Mouse (Mus musculus): Measurements from ENCODE around the gene Olfr718-ps1.

The Olfr718-ps1 gene

GRCm38 (mm10) chr5:143126908-143127307, 20.5 kb downstream of the Olfr718-ps1 start:
- no peak for DNase-seq

GRCm38 (mm10) chr5:143126089-143126488, 21.3 kb downstream of the Olfr718-ps1 start:
- no peak for DNase-seq

- no peak for DNase-seq
Observed at GRCm38 (mm10) chr5:143125601-143126000, 21.8 kb downstream of the Olfr718-ps1 start.

- no peak for DNase-seq
Observed at GRCm38 (mm10) chr5:143124805-143125378, 22.5 kb downstream of the Olfr718-ps1 start.

GRCm38 (mm10) chr5:143122673-143123072, 24.7 kb downstream of the Olfr718-ps1 start:
- DNase-seq, result no peak

GRCm38 (mm10) chr5:143122125-143122524, 25.3 kb downstream of the Olfr718-ps1 start:
- no peak for DNase-seq

- peak; percentile 94 for DNase-seq
Observed at GRCm38 (mm10) chr5:143112281-143113246, 34.8 kb downstream of the Olfr718-ps1 start, which contains the start of gene Rnf216. Gene Rnf216 (minus strand): TSS chr5:143112994.

GRCm38 (mm10) chr5:143106842-143107241, 40.5 kb downstream of the Olfr718-ps1 start:
- DNase-seq, result no peak

GRCm38 (mm10) chr5:143103231-143103630, 44.1 kb downstream of the Olfr718-ps1 start:
- no peak for DNase-seq

- DNase-seq, result no peak
Observed at GRCm38 (mm10) chr5:143101626-143102025, 45.8 kb downstream of the Olfr718-ps1 start.

- DNase-seq, result no peak
Observed at GRCm38 (mm10) chr5:143095256-143095655, 52.1 kb downstream of the Olfr718-ps1 start.

- no peak for DNase-seq
Observed at GRCm38 (mm10) chr5:143092891-143093290, 54.5 kb downstream of the Olfr718-ps1 start.

GRCm38 (mm10) chr5:143084898-143085297, 62.5 kb downstream of the Olfr718-ps1 start:
- peak; percentile 57 for DNase-seq

All from lung, postnatal 14 days (tissue).